Mouse (Mus musculus): ENCODE data around the gene Zzef1. TPM values are rescaled to one million over a fixed set of nuclear protein-coding genes. Genes with fewer than 3 reads are reported as not detected.

Zzef1 gene
- polyA plus RNA-seq, 1 experiment: 17.9 TPM

DNA sequence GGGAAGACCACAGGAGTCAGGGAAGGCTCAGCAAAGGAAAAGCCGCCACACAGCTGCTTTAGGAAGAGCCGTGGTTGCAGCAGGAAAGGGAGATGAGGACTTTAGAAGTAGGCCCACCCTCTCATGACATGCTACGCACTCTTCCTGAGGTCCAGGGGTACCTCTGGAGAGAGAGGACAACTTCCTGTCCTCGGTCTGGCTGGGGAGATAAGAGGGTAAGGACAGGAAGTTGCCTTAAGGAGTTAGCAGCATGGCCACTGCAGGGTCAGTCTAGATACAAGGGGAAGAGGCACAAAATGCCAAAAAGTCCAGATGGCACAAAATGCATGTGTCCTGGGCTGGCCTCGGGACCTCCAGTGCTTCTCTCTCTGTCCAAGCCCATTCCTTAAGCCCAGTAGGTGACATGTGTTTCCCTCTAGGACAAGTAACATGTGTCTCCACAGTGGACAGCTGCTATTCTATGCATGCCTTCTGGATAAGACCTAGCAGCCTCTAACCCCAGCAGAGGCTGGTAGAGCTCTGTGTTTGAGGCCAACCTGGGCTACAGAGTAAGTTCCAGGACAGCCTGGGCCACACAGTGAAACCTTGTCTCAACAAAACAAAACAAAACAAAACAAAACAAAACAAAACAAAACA, 159.4 kb downstream of the Zzef1 start:
- Histone ChIP-seq H3K4me3 (replicated peaks; ENCODE audit: control insufficient read depth, low read depth, low read length) (no peak overlapping the region), H3K27ac (ENCODE audit: control insufficient read depth, insufficient read depth, low read depth, low read length, poor library complexity) (no peak overlapping the region), H3K4me1 (ENCODE audit: control insufficient read depth, insufficient read depth, low read length) (peaks cover 28% of the 10 kb centered on the region)
- WGBS: 21% methylated on average over 5 of the region's 5 CpGs
- TF ChIP-seq POLR2A (IDR thresholded peaks at IDR 0.05; ENCODE audit: borderline replicate concordance, control insufficient read depth, low read depth, low read length): no peak
- no peak for TF ChIP-seq CTCF (IDR thresholded peaks at IDR 0.05; ENCODE audit: control insufficient read depth, insufficient read depth, low read length)

DNA sequence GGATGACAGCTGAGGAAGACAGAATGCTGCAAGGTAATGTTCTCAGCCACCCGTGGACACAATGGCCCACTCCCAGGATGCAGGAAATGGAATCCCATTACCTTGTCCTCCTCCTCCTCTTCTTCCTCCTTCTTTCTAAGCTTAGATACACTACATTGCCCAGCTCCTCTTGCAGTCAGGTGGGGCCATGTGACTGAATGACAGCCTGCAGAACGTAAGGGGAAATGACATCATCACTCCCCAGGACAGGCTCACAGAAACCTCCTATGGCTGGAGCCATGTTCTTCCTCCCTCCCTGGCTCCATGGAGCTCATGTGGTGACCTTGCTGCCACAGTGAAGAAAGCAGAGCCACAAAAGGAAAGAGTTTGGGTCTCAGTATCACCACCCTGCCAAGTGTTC, 161.3 kb downstream of the Zzef1 start:
- Histone ChIP-seq H3K4me1 (ENCODE audit: control insufficient read depth, insufficient read depth, low read length) (peaks cover 28% of the 10 kb centered on the region), H3K27ac (ENCODE audit: control insufficient read depth, insufficient read depth, low read depth, low read length, poor library complexity) (no peak overlapping the region), H3K4me3 (replicated peaks; ENCODE audit: control insufficient read depth, low read depth, low read length) (no peak overlapping the region)
- TF ChIP-seq POLR2A (IDR thresholded peaks at IDR 0.05; ENCODE audit: borderline replicate concordance, control insufficient read depth, low read depth, low read length): no peak
- 12% methylated on average over 2 of the region's 2 CpGs for WGBS

DNA sequence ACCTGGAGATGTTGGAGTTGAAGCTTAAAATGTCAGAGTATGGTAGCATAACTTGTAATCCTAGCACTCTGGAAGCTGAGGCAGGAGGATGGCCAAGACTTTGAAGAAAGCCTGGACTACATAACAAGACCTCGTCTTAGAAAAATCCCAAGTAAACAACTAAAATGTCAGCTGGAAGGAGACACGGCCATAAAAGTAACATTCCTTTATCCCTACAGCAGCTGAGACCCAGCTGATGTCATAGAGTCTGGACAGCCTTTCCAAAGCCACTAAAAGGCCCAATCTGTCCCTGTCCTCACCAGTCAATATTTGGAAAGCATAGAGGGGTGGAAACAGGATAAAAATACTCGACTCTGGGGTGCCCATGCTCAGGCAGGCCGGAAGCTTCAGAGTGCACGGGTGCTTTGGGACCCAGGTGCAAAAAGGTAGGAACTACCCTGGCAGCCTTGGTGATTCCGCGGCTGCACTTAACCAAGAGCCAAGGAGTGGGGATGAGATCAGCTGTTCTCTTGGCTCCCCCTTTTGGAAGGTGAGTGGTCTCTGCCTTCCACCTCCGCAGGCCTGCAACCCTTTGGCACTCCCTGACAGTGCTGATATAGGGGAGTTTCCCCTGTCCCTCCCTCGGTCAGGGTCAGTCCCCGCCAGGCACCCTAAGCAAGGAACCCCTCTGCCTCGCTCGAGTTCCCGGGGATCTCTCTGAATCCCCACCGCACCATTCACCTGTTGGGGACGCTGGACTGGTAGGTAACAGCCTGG, 164.1 kb downstream of the Zzef1 start:
- H3K4me1 ChIP-seq (ENCODE audit: control insufficient read depth, insufficient read depth, low read length): peaks cover 17% of the 10 kb centered on the region
- peak overlapping the region; percentile 73 for H3K4me3 ChIP-seq (replicated peaks; ENCODE audit: control insufficient read depth, low read depth, low read length)
- WGBS: 29% methylated on average over 15 of the region's 15 CpGs
- H3K27ac ChIP-seq (ENCODE audit: control insufficient read depth, insufficient read depth, low read depth, low read length, poor library complexity): peak overlapping the region; percentile 98
- TF ChIP-seq CTCF (IDR thresholded peaks at IDR 0.05; ENCODE audit: control insufficient read depth, insufficient read depth, low read length) (no peak), POLR2A (IDR thresholded peaks at IDR 0.05; ENCODE audit: borderline replicate concordance, control insufficient read depth, low read depth, low read length) (no peak)

DNA sequence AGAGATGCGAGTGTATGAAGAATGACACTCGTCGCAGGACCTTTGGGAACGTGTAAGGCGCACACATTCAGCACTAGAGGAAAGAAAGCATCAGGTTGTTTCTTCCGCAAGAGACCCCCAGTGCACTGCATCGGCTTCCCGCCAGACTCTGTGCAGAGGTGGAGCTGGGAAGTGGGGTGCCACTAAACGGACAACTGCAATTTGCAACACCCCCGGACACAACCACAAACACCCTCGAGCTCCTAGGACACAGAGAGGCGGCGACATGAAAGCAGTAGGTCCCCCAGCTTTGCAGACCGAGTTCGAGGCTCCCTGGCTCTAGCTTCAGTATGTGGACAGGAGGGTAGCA, 164.7 kb downstream of the Zzef1 start:
- no peak for TF ChIP-seq CTCF (IDR thresholded peaks at IDR 0.05; ENCODE audit: control insufficient read depth, insufficient read depth, low read length)
- no peak for TF ChIP-seq POLR2A (IDR thresholded peaks at IDR 0.05; ENCODE audit: borderline replicate concordance, control insufficient read depth, low read depth, low read length)
- Histone ChIP-seq H3K4me3 (replicated peaks; ENCODE audit: control insufficient read depth, low read depth, low read length) (peak overlapping the region; percentile 73), H3K27ac (ENCODE audit: control insufficient read depth, insufficient read depth, low read depth, low read length, poor library complexity) (peak overlapping the region; percentile 98), H3K4me1 (ENCODE audit: control insufficient read depth, insufficient read depth, low read length) (peaks cover 12% of the 10 kb centered on the region)
- WGBS: 3% methylated on average over 15 of the region's 15 CpGs

DNA sequence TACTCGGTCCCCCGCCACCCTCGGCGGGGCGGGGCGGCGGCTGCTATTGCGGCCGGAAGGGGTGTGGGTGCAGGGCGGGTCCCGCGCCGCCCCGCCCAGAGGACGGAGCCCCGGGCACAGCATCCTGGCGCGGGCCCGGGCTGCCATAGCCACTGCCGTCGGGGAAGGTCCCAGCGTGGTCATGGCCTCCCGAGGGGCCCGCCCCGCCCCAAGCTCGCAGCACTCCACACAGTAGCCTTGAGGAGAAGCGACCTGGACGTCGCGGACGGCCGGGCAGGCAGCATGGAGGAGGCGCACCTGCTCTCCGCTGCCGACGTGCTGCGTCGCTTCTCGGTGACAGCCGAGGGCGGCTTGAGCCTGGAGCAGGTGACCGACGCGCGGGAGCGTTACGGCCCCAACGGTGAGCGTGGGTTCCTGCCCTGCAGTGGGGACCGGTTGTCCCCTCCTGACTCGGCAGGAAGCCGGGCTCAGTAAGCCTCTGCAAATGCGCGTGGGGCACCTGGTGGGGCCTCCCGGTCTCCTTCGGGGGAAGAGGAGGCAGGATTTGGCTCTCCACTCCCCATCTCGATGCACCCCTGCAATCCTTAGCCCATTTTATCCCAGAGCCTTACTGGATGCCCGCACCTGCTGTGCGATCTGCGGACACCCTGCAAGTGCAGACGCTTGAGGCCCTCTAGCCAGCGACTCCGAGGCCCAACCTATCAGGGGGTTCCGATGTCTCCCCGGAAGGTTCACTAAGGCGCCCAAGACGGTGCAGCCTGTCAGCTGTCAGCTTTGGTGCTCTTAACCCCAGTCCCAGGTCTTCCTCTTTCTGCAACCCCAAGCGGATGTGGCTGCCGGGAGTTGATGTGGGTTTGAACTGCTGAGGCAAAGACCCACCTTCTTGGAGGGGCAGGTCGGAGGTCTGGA, 165.3 kb downstream of the Zzef1 start, which contains the start of gene Atp2a3:
Gene Atp2a3 (plus strand): TSS at position 98 of the 909 bp plus-strand sequence.
- peaks cover 12% of the 10 kb centered on the region for H3K4me1 ChIP-seq (ENCODE audit: control insufficient read depth, insufficient read depth, low read length)
- H3K4me3 ChIP-seq (replicated peaks; ENCODE audit: control insufficient read depth, low read depth, low read length): peak within 1 kb of the TSS; percentile 97
- WGBS: under 1% methylated on average over 70 of the region's 70 CpGs
- TF ChIP-seq POLR2A (IDR thresholded peaks at IDR 0.05; ENCODE audit: borderline replicate concordance, control insufficient read depth, low read depth, low read length) (peak; percentile 77; the same call in 1 of the 2 replicates), CTCF (IDR thresholded peaks at IDR 0.05; ENCODE audit: control insufficient read depth, insufficient read depth, low read length) (no peak)
- H3K27ac ChIP-seq (ENCODE audit: control insufficient read depth, insufficient read depth, low read depth, low read length, poor library complexity): peak within 1 kb of the TSS; percentile 98

DNA sequence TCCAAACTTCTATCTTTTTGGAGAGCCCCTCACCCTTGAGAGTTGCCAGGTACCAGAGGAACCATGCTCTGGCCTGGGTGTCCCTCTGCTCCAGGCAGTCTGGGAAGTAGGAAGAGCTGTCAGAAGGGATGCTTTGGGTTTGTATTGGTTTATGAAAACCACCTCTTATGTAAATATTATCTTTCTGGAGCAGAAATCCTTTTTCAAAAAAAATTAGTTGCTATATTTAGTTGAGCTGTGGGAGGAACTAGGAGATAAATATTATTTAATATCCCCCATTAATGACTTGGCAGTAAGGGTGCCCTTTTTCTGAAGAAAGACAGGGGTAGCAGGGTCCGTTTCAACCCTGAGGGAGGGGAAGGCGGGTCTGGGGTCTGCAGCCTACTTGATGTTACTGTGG, 166.4 kb downstream of the Zzef1 start:
- TF ChIP-seq POLR2A (IDR thresholded peaks at IDR 0.05; ENCODE audit: borderline replicate concordance, control insufficient read depth, low read depth, low read length) (no peak), CTCF (IDR thresholded peaks at IDR 0.05; ENCODE audit: control insufficient read depth, insufficient read depth, low read length) (no peak)
- H3K27ac ChIP-seq (ENCODE audit: control insufficient read depth, insufficient read depth, low read depth, low read length, poor library complexity): peak overlapping the region; percentile 64
- peak overlapping the region; percentile 47 for H3K4me3 ChIP-seq (replicated peaks; ENCODE audit: control insufficient read depth, low read depth, low read length)
- 37% methylated on average over 2 of the region's 2 CpGs for WGBS
- peaks cover 10% of the 10 kb centered on the region for H3K4me1 ChIP-seq (ENCODE audit: control insufficient read depth, insufficient read depth, low read length)

DNA sequence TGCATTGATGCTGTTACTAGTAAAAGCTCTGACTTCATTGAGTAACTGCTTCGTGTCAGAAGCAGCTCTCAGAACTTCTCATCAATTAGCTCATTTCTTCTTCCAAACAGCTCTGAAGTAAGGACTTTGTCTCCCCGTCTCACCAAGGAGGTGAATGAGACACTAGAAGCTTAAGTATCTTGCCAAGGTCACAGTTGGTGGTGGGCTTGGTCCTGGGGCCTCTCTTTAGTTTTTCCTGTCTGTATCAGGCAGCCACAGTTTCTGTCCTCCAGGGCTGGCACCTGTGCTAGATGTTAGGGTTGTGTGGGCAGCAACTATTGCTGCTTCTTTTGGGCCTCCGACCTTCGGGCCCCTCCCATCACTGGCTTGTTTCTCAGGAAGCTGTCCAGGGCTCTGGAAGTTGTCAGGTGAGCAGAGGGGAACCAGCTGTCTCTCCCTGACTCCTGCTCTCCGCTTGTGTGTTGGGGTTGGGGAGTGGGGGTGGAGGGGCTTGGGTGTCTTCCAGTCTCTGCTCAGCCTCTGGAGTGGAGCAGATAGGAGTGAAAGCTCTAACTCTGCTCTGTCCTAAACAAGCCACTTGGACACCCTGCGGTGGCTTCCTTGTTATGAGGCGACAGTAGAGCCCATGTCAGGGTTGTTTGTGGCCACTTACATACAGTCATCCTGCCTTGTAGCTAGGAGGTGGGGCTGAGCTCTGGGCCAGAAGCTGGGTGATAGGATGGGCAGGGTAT, 167.2 kb downstream of the Zzef1 start:
- 8% methylated on average over 7 of the region's 7 CpGs for WGBS

More for the DNA sequence above, 167.2 kb downstream of the Zzef1 start:
- Histone ChIP-seq H3K4me3 (replicated peaks; ENCODE audit: control insufficient read depth, low read depth, low read length) (peak overlapping the region; percentile 57), H3K27ac (ENCODE audit: control insufficient read depth, insufficient read depth, low read depth, low read length, poor library complexity) (peak overlapping the region; percentile 81), H3K4me1 (ENCODE audit: control insufficient read depth, insufficient read depth, low read length) (peaks cover 7% of the 10 kb centered on the region; the same call in 1 of the 2 replicates)
- TF ChIP-seq POLR2A (IDR thresholded peaks at IDR 0.05; ENCODE audit: borderline replicate concordance, control insufficient read depth, low read depth, low read length) (no peak), CTCF (IDR thresholded peaks at IDR 0.05; ENCODE audit: control insufficient read depth, insufficient read depth, low read length) (no peak)

Measured in bone marrow, adult 2 months (tissue).